8 mouse cellular contexts compared by ENCODE assay signal in the genomic region with DNA sequence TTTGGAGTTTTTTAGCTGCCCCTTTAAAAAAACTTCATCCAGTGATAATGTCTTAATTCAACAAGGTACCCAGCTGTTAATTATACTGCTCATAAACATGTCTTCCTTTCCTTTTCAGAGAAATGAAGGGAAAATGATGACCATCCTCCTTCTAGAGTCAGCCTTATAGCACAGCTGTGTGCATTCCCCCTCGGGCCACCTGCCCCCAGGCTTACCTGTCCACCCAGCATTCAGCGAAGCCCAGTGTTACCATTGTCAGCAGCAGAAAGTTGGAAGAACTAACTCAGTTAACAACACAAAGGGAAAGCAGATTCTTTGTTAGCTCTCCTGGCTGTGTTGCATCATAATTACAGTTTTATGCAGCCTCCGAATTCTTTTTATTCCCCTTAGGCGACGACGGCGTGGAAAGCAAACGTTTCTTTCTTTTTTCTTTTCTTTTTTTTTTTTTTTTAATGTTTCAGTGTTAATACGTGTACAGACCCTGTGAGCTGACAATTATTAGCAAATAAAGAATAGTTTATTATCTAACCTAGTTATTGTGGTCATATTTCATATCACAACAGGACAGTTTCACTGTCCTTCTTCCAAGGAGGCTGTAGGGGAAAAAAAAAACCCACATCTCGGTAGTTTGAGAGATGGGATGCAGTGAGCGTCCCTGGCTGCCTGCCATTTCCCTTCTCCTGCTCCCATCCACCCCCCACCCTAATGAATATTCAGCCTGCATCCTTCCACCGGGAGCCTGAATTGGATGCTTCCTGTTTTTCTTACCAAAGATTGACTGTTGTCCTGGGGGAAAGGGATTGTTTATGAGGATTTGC.
DNase-seq lines count a peak whose midpoint lies in the region; ATAC-seq lines count a peak whose summit lies in the region.

No protein-coding gene starts in this region.

- H3K9me3 ChIP-seq in kidney, embryonic 16.5 days (ENCODE audit: low read length): no peaks in the 10 kb centered on the region; the same call in 1 of the 2 replicates

- no peaks in the 10 kb centered on the region for H3K27me3 ChIP-seq in kidney, embryonic 16.5 days (ENCODE audit: insufficient read depth, low read length)

- no peak overlapping the region; the same call in 1 of the 2 replicates for H3K4me2 ChIP-seq in kidney, embryonic 16.5 days (replicated peaks; ENCODE audit: low read depth, low read length)

- no peaks in the 10 kb centered on the region for H3K36me3 ChIP-seq in kidney, embryonic 16.5 days (ENCODE audit: insufficient read depth, low read length)

- peaks cover 11% of the 10 kb centered on the region; the same call in 1 of the 2 replicates for H3K4me1 ChIP-seq in kidney, embryonic 16.5 days (ENCODE audit: insufficient read depth, low read length)

- intact Hi-C loops in gastrocnemius, postnatal 14 days (cut with DNase I; ENCODE audit: low total_unique reads): no loop called here
- intact Hi-C loops in left cerebral cortex, postnatal 36 days (cut with DNase I): no loop called here

- H3K9ac ChIP-seq in kidney, embryonic 16.5 days (replicated peaks; ENCODE audit: low read length): no peak overlapping the region

- WGBS in kidney, embryonic 16.5 days: 23% methylated on average over 12 of the region's 12 CpGs

- H3K4me3 ChIP-seq in kidney, embryonic 16.5 days (ENCODE audit: low read length): no peak overlapping the region

- DNase-seq in layer of hippocampus, postnatal 10 days (ENCODE audit: low spot score in 2 of 2): peak; percentile 48 to 62
- no peak for DNase-seq in layer of hippocampus, adult 18-20 months (ENCODE audit: low spot score in 2 of 2)
- peak; percentile 62 for DNase-seq in adrenal gland, postnatal 14 days
- DNase-seq in gastrocnemius, postnatal 14 days: peak; percentile 64
- no peak for DNase-seq in ovary, adult 18-20 months (ENCODE audit: low spot score)
- no peak for DNase-seq in left cerebral cortex, postnatal 36 days (ENCODE audit: low spot score in 2 of 2)

- 0 out of 2 replicates have a peak, but pooled peaks have one; percentile 46 for ATAC-seq in kidney, embryonic 16.5 days (ENCODE audit: low FRiP score, low TSS enrichment)
- no peak for ATAC-seq in activated CD4-positive, CD25-positive, alpha-beta regulatory T cell, adult 4 months

- peak overlapping the region; percentile 14; the same call in 1 of the 2 replicates for H3K27ac ChIP-seq in kidney, embryonic 16.5 days (ENCODE audit: low read length)

Comparison
In these comparisons a context has a peak if more than half of its experiments do, and no peak if none do; other contexts are left out.
1. DNase-seq: peak in layer of hippocampus, postnatal 10 days (2 of 2), adrenal gland, postnatal 14 days (single experiment) and gastrocnemius, postnatal 14 days (single experiment); none in layer of hippocampus, adult 18-20 months (0 of 2), ovary, adult 18-20 months (single experiment) and left cerebral cortex, postnatal 36 days (0 of 2).